In the genomic region with DNA sequence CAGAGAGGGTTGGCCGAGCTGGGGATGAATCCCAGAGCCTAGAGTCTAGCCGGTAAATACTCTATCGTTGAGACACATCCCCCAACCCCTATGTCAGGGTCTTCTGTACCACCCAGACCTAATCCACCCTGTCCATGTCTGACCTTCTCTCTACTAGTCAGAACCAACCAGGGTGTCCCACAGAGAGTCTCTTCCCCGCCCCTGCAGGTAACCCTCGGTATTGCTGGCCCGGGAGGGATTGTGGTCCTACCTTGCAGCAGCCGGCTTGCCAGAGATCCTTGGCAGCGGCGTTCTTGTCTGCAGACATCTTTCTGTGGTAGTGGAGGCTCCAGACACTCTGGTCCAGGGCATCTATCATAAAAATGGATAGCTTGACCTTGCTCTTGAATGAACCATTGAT, we compare ENCODE assay signal across 9 mouse cellular contexts. TPM values are rescaled to one million over a fixed set of nuclear protein-coding genes. Genes with fewer than 3 reads are reported as not detected.
DNase-seq lines count a peak whose midpoint lies in the region; ATAC-seq and TF ChIP-seq lines count a peak whose summit lies in the region.
"Had no signal": no experiment of that assay in that cellular context is flagged by ENCODE, and none has a peak within 500 bp of the region (broad histone marks: within the 10 kb centered on the region; RNA-seq: fewer than 3 reads in every experiment).

No protein-coding gene starts in this region.

- 0 out of 2 replicates have a peak overlapping the region, but pooled peaks have one; percentile 1 for H3K4me3 ChIP-seq in embryonic facial prominence, embryonic 12.5 days
- H3K4me3 ChIP-seq in intestine, embryonic 14.5 days (ENCODE audit: low read depth, low read length): no peak overlapping the region
- no peak overlapping the region for H3K4me3 ChIP-seq in liver, postnatal 0 days (ENCODE audit: low read depth, low read length)
- H3K4me3 ChIP-seq: erythroblast, embryonic 14.5 days had no signal

- no peaks in the 10 kb centered on the region for H3K36me3 ChIP-seq in embryonic facial prominence, embryonic 12.5 days
- H3K36me3 ChIP-seq in intestine, embryonic 14.5 days (ENCODE audit: control insufficient read depth, insufficient read depth, low read length): no peaks in the 10 kb centered on the region
- no peaks in the 10 kb centered on the region for H3K36me3 ChIP-seq in liver, postnatal 0 days (replicated peaks; ENCODE audit: insufficient read depth, low read length)

- ATAC-seq in embryonic facial prominence, embryonic 12.5 days (ENCODE audit: insufficient number of reproducible peaks, insufficient read depth, low FRiP score, low TSS enrichment): peak; percentile 15; the same call in 1 of the 2 replicates
- ATAC-seq in intestine, embryonic 14.5 days (replicated peaks; ENCODE audit: low FRiP score, low TSS enrichment, low read depth): 0 out of 2 replicates have a peak, but pooled peaks have one; percentile 60
- no peak for ATAC-seq in liver, postnatal 0 days
- ATAC-seq in neutrophil, adult 5-6 weeks (ENCODE audit: extremely low read depth, insufficient number of reproducible peaks, low FRiP score, poor library complexity, severe bottlenecking): peak; percentile 77
- ATAC-seq in frontal cortex, adult (ENCODE audit: low TSS enrichment): no peak

- no peak overlapping the region for H3K9ac ChIP-seq in embryonic facial prominence, embryonic 12.5 days
- no peak overlapping the region for H3K9ac ChIP-seq in intestine, embryonic 14.5 days (ENCODE audit: low read length)
- no peak overlapping the region for H3K9ac ChIP-seq in liver, postnatal 0 days (replicated peaks)

- peaks cover 13% of the 10 kb centered on the region for H3K4me1 ChIP-seq in embryonic facial prominence, embryonic 12.5 days
- H3K4me1 ChIP-seq in intestine, embryonic 14.5 days (replicated peaks; ENCODE audit: control insufficient read depth, insufficient read depth, low read length): peaks cover 5% of the 10 kb centered on the region; the same call in 1 of the 2 replicates
- H3K4me1 ChIP-seq in liver, postnatal 0 days (ENCODE audit: insufficient read depth): no peaks in the 10 kb centered on the region; the same call in 1 of the 2 replicates

- H3K9me3 ChIP-seq in embryonic facial prominence, embryonic 12.5 days: no peaks in the 10 kb centered on the region
- no peaks in the 10 kb centered on the region for H3K9me3 ChIP-seq in intestine, embryonic 14.5 days (ENCODE audit: control insufficient read depth, low read length)
- 0 out of 2 replicates have a peak, but pooled peaks cover 2% of the 10 kb centered on the region for H3K9me3 ChIP-seq in liver, postnatal 0 days (ENCODE audit: low read length)

- WGBS in embryonic facial prominence, embryonic 12.5 days: 20% methylated on average over 9 of the region's 9 CpGs
- 17% methylated on average over 9 of the region's 9 CpGs for WGBS in intestine, embryonic 14.5 days
- 11% methylated on average over 9 of the region's 9 CpGs for WGBS in liver, postnatal 0 days (ENCODE audit: insufficient replicate concordance)

- H3K27ac ChIP-seq in embryonic facial prominence, embryonic 12.5 days: no peak overlapping the region
- no peak overlapping the region for H3K27ac ChIP-seq in intestine, embryonic 14.5 days (ENCODE audit: low read depth)
- no peak overlapping the region for H3K27ac ChIP-seq in liver, postnatal 0 days (ENCODE audit: low read depth)

- no peak for TF ChIP-seq EP300 in liver, postnatal 0 days (IDR thresholded peaks at IDR 0.05; ENCODE audit: low read depth)

- peak; percentile 64 for TF ChIP-seq CTCF in liver, postnatal 0 days (IDR thresholded peaks at IDR 0.05; ENCODE audit: low read depth)

- H3K27me3 ChIP-seq in embryonic facial prominence, embryonic 12.5 days: peaks cover 64% of the 10 kb centered on the region
- H3K27me3 ChIP-seq in intestine, embryonic 14.5 days (replicated peaks; ENCODE audit: control insufficient read depth, insufficient read depth, low read length): peaks cover 23% of the 10 kb centered on the region
- peaks cover 28% of the 10 kb centered on the region for H3K27me3 ChIP-seq in liver, postnatal 0 days (ENCODE audit: insufficient read depth, low read length)

- peak overlapping the region; percentile 33 for H3K4me2 ChIP-seq in embryonic facial prominence, embryonic 12.5 days (replicated peaks)
- H3K4me2 ChIP-seq in intestine, embryonic 14.5 days (ENCODE audit: low read length): peak overlapping the region; percentile 45
- no peak overlapping the region for H3K4me2 ChIP-seq in liver, postnatal 0 days (ENCODE audit: low read depth, low read length)

- DNase-seq in right cerebral cortex, postnatal 14 days: peak; percentile 19
- no peak for DNase-seq in right cerebral cortex, postnatal 36 days (ENCODE audit: low spot score in 2 of 2)
- peak; percentile 89 for DNase-seq in intestine, embryonic 14.5 days (ENCODE audit: low spot score)
- peak; percentile 76 for DNase-seq in liver, postnatal 0 days
- peak; percentile 37 to 72 for DNase-seq in urinary bladder, postnatal 4 days (ENCODE audit: low spot score in 2 of 2)

RNA-seq across cellular contexts. Expression of gene Cux1, which starts 13.9 kb away (rescaled TPM):
- 79.8 and 81.1 TPM in 2 replicates for polyA plus RNA-seq in embryonic facial prominence, embryonic 12.5 days (2016; fragmentation: Nextera tagmentation; extraction: Ambion mirVana)
- polyA plus RNA-seq in intestine, embryonic 14.5 days (2014; fragmentation: Nextera tagmentation; extraction: Ambion mirVana): 72.7 and 77.8 TPM in 2 replicates
- polyA plus RNA-seq in liver, postnatal 0 days (2015; fragmentation: Nextera tagmentation; extraction: Ambion mirVana): 9.2 and 10.7 TPM in 2 replicates
- 118 and 126 TPM in 2 replicates for total RNA-seq in neutrophil, adult 5-6 weeks (2017)

Comparison
In these comparisons a context has a peak if more than half of its experiments do, and no peak if none do; other contexts are left out.
1. DNase-seq: peak in right cerebral cortex, postnatal 14 days (single experiment), intestine, embryonic 14.5 days (single experiment), liver, postnatal 0 days (single experiment) and urinary bladder, postnatal 4 days (2 of 2); none in right cerebral cortex, postnatal 36 days (0 of 2).
2. ATAC-seq: peak in embryonic facial prominence, embryonic 12.5 days (single experiment), intestine, embryonic 14.5 days (single experiment) and neutrophil, adult 5-6 weeks (single experiment); none in liver, postnatal 0 days (single experiment) and frontal cortex, adult (single experiment).